Mouse (Mus musculus): ENCODE measurements around the gene Klf1. TPM values are rescaled to one million over a fixed set of nuclear protein-coding genes. Genes with fewer than 3 reads are reported as not detected.
"Not testable (repeated sequence)": the region's sequence is repeated elsewhere in the genome, so short reads cannot be mapped to it uniquely, and the experiment has no call there.

The Klf1 gene
- polyA plus RNA-seq, 1 experiment from 2014 or later = 2.5 TPM

- WGBS = 82% methylated on average over 1 of the region's 1 CpGs
- peaks cover 15% of the 10 kb centered on the region for H3K4me1 ChIP-seq
- H3K27me3 ChIP-seq = no peaks in the 10 kb centered on the region
- no peaks in the 10 kb centered on the region for H3K9me3 ChIP-seq
- H3K27ac ChIP-seq = no peak overlapping the region
- peaks cover 50% of the 10 kb centered on the region for H3K36me3 ChIP-seq
- no peak overlapping the region for H3K9ac ChIP-seq
- no peak overlapping the region for H3K4me3 ChIP-seq
- no peak for ATAC-seq (ENCODE audit: insufficient number of reproducible peaks, low FRiP score, low TSS enrichment, low read depth)
- no peak overlapping the region for H3K4me2 ChIP-seq
Measured at GRCm38 (mm10) chr8:84889141-84889540, 12.6 kb upstream of the Klf1 start.

- Histone ChIP-seq H3K9ac (peak overlapping the region; percentile 60), H3K4me2 (peak overlapping the region; percentile 86), H3K36me3 (peaks cover 24% of the 10 kb centered on the region), H3K4me1 (peaks cover 17% of the 10 kb centered on the region), H3K27ac (peak overlapping the region; percentile 35; the same call in 1 of the 2 replicates), H3K4me3 (peak overlapping the region; percentile 79), H3K9me3 (no peaks in the 10 kb centered on the region), H3K27me3 (no peaks in the 10 kb centered on the region)
- ATAC-seq (ENCODE audit: insufficient number of reproducible peaks, low FRiP score, low TSS enrichment, low read depth) = 0 out of 2 replicates have a peak, but pooled peaks have one; percentile 5
- 10% methylated on average over 31 of the region's 31 CpGs for WGBS
Measured at GRCm38 (mm10) chr8:84892993-84893708, 8.6 kb upstream of the Klf1 start.

- peak within 1 kb of the TSS; percentile 86 for H3K4me2 ChIP-seq
- H3K4me3 ChIP-seq = peak within 1 kb of the TSS; percentile 79
- peak within 1 kb of the TSS; percentile 60 for H3K9ac ChIP-seq
- peak within 1 kb of the TSS; percentile 35; the same call in 1 of the 2 replicates for H3K27ac ChIP-seq
- under 1% methylated on average over 11 of the region's 11 CpGs for WGBS
- ATAC-seq (ENCODE audit: insufficient number of reproducible peaks, low FRiP score, low TSS enrichment, low read depth) = peak; percentile 95
- no peaks in the 10 kb centered on the region for H3K27me3 ChIP-seq
- H3K4me1 ChIP-seq = peaks cover 17% of the 10 kb centered on the region
- H3K9me3 ChIP-seq = no peaks in the 10 kb centered on the region
- H3K36me3 ChIP-seq = peaks cover 19% of the 10 kb centered on the region
Measured at GRCm38 (mm10) chr8:84893709-84894134, 8.0 kb upstream of the Klf1 start, which contains the start of gene Gcdh. Gene Gcdh, minus strand, starts transcription at chr8:84893921.

GRCm38 (mm10) chr8:84895963-84896362, 5.8 kb upstream of the Klf1 start:
- 84% methylated on average over 5 of the region's 5 CpGs for WGBS
- Histone ChIP-seq H3K9ac (no peak overlapping the region), H3K4me2 (no peak overlapping the region), H3K4me1 (peaks cover 17% of the 10 kb centered on the region), H3K27me3 (no peaks in the 10 kb centered on the region; the same call in 1 of the 2 replicates), H3K36me3 (peaks cover 2% of the 10 kb centered on the region), H3K27ac (no peak overlapping the region), H3K4me3 (no peak overlapping the region), H3K9me3 (no peaks in the 10 kb centered on the region)
- no peak for ATAC-seq (ENCODE audit: insufficient number of reproducible peaks, low FRiP score, low TSS enrichment, low read depth)

- H3K4me1 ChIP-seq = peaks cover 15% of the 10 kb centered on the region; the same call in 1 of the 2 replicates
- H3K36me3 ChIP-seq = no peaks in the 10 kb centered on the region
- no peak overlapping the region for H3K4me3 ChIP-seq
- H3K27ac ChIP-seq = no peak overlapping the region
- ATAC-seq (ENCODE audit: insufficient number of reproducible peaks, low FRiP score, low TSS enrichment, low read depth) = no peak
- no peak overlapping the region for H3K4me2 ChIP-seq
- no peaks in the 10 kb centered on the region for H3K9me3 ChIP-seq
- WGBS = 73% methylated on average over 4 of the region's 4 CpGs
- no peaks in the 10 kb centered on the region; the same call in 1 of the 2 replicates for H3K27me3 ChIP-seq
- H3K9ac ChIP-seq = no peak overlapping the region
Measured at GRCm38 (mm10) chr8:84901071-84901470, 657 bp upstream of the Klf1 start.

- peaks cover 15% of the 10 kb centered on the region; the same call in 1 of the 2 replicates for H3K4me1 ChIP-seq
- 5% methylated on average over 24 of the region's 24 CpGs for WGBS
- peak; percentile 5; the same call in 1 of the 2 replicates for ATAC-seq (ENCODE audit: insufficient number of reproducible peaks, low FRiP score, low TSS enrichment, low read depth)
- H3K9ac ChIP-seq = peak overlapping the region; percentile 62
- H3K27me3 ChIP-seq = no peaks in the 10 kb centered on the region; the same call in 1 of the 2 replicates
- H3K9me3 ChIP-seq = no peaks in the 10 kb centered on the region
- peak overlapping the region; percentile 96 for H3K4me2 ChIP-seq
- H3K36me3 ChIP-seq = no peaks in the 10 kb centered on the region
- H3K4me3 ChIP-seq = peak overlapping the region; percentile 69
- H3K27ac ChIP-seq = peak overlapping the region; percentile 75
Measured at GRCm38 (mm10) chr8:84902367-84902919, 715 bp downstream of the Klf1 start.

GRCm38 (mm10) chr8:84902920-84903661, 1.4 kb downstream of the Klf1 start:
- H3K9me3 ChIP-seq = no peaks in the 10 kb centered on the region
- no peaks in the 10 kb centered on the region for H3K36me3 ChIP-seq
- H3K9ac ChIP-seq = peak overlapping the region; percentile 62
- peak; percentile 82 for ATAC-seq (ENCODE audit: insufficient number of reproducible peaks, low FRiP score, low TSS enrichment, low read depth)
- H3K27me3 ChIP-seq = no peaks in the 10 kb centered on the region; the same call in 1 of the 2 replicates
- peak overlapping the region; percentile 96 for H3K4me2 ChIP-seq
- peaks cover 15% of the 10 kb centered on the region; the same call in 1 of the 2 replicates for H3K4me1 ChIP-seq
- peak overlapping the region; percentile 69 for H3K4me3 ChIP-seq
- WGBS = under 1% methylated on average over 67 of the region's 68 CpGs
- H3K27ac ChIP-seq = peak overlapping the region; percentile 75

- H3K4me2 ChIP-seq = no peak overlapping the region
- peaks cover 1% of the 10 kb centered on the region; the same call in 1 of the 2 replicates for H3K27me3 ChIP-seq
- no peak overlapping the region for H3K4me3 ChIP-seq
- no peak overlapping the region for H3K9ac ChIP-seq
- peaks cover 21% of the 10 kb centered on the region for H3K4me1 ChIP-seq
- no peak overlapping the region for H3K27ac ChIP-seq
- ATAC-seq (ENCODE audit: insufficient number of reproducible peaks, low FRiP score, low TSS enrichment, low read depth) = no peak
- no peaks in the 10 kb centered on the region for H3K36me3 ChIP-seq
- H3K9me3 ChIP-seq = no peaks in the 10 kb centered on the region
- 90% methylated on average over 7 of the region's 7 CpGs for WGBS
Measured at GRCm38 (mm10) chr8:84904351-84904750, 2.6 kb downstream of the Klf1 start.

GRCm38 (mm10) chr8:84907037-84907436, 5.3 kb downstream of the Klf1 start:
- Histone ChIP-seq H3K36me3 (0 out of 2 replicates have a peak, but pooled peaks cover 3% of the 10 kb centered on the region), H3K9me3 (no peaks in the 10 kb centered on the region), H3K27me3 (peaks cover 20% of the 10 kb centered on the region), H3K4me1 (peaks cover 30% of the 10 kb centered on the region), H3K27ac (no peak overlapping the region), H3K4me2 (no peak overlapping the region), H3K9ac (no peak overlapping the region), H3K4me3 (no peak overlapping the region)
- ATAC-seq (ENCODE audit: insufficient number of reproducible peaks, low FRiP score, low TSS enrichment, low read depth) = no peak
- WGBS = 92% methylated on average over 9 of the region's 9 CpGs

GRCm38 (mm10) chr8:84907493-84907892, 5.8 kb downstream of the Klf1 start:
- peaks cover 24% of the 10 kb centered on the region for H3K27me3 ChIP-seq
- 0 out of 2 replicates have a peak, but pooled peaks cover 3% of the 10 kb centered on the region for H3K36me3 ChIP-seq
- no peak overlapping the region for H3K4me2 ChIP-seq
- no peak overlapping the region for H3K27ac ChIP-seq
- H3K4me1 ChIP-seq = peaks cover 31% of the 10 kb centered on the region
- H3K4me3 ChIP-seq = no peak overlapping the region
- ATAC-seq (ENCODE audit: insufficient number of reproducible peaks, low FRiP score, low TSS enrichment, low read depth) = no peak
- no peaks in the 10 kb centered on the region for H3K9me3 ChIP-seq
- H3K9ac ChIP-seq = no peak overlapping the region
- 74% methylated on average over 8 of the region's 8 CpGs for WGBS

- H3K36me3 ChIP-seq; H3K9me3 ChIP-seq; ATAC-seq (ENCODE audit: insufficient number of reproducible peaks, low FRiP score, low TSS enrichment, low read depth); H3K9ac ChIP-seq; H3K27ac ChIP-seq: not testable (repeated sequence)
- Histone ChIP-seq H3K27me3 (peaks cover 29% of the 10 kb centered on the region), H3K4me3 (peak overlapping the region; percentile 55), H3K4me2 (peak overlapping the region; percentile 71), H3K4me1 (peaks cover 31% of the 10 kb centered on the region)
- 34% methylated on average over 7 of the region's 7 CpGs for WGBS
Measured at GRCm38 (mm10) chr8:84907979-84908378, 6.3 kb downstream of the Klf1 start.

Data from limb, embryonic 15.5 days (tissue).